ENCODE assay signal across 17 mouse cellular contexts in the genomic region with DNA sequence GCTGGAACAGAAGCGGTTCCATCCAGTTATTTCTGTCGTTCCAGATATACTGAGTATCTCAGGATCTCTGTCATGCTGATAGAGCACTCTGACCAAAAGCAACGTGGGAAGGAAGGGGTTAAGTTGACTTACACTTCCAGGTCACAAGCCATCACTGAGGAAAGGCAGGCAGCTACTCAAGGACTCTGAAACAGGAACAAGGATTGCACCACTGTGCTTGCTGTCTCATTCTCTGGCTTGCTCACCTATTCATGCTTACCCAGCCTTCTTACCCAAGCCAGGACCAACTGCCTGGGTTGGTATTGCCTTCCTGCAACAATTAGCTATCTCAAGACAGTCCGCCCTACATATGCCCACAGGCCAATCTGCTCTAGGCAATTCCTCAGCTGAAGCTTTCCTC. TPM values are rescaled to one million over a fixed set of nuclear protein-coding genes. Genes with fewer than 3 reads are reported as not detected.
DNase-seq lines count a peak whose midpoint lies in the region; ATAC-seq lines count a peak whose summit lies in the region.
"Had no signal": no experiment of that assay in that cellular context is flagged by ENCODE, and none has a peak within 500 bp of the region (broad histone marks: within the 10 kb centered on the region; RNA-seq: fewer than 3 reads in every experiment).

No protein-coding gene starts in this region.

- H3K9ac ChIP-seq in lung, embryonic 15.5 days, result no peak overlapping the region
- no peak overlapping the region for H3K9ac ChIP-seq in embryonic facial prominence, embryonic 13.5 days
- H3K9ac ChIP-seq in intestine, embryonic 15.5 days, result no peak overlapping the region
- H3K9ac ChIP-seq in stomach, embryonic 15.5 days, result no peak overlapping the region
- H3K9ac ChIP-seq in kidney, embryonic 15.5 days, result no peak overlapping the region

- H3K4me3 ChIP-seq in lung, embryonic 15.5 days, result no peak overlapping the region
- H3K4me3 ChIP-seq in embryonic facial prominence, embryonic 13.5 days, result no peak overlapping the region
- H3K4me3 ChIP-seq in intestine, embryonic 15.5 days (replicated peaks), result peak overlapping the region; percentile 17; the same call in 1 of the 2 replicates
- H3K4me3 ChIP-seq in stomach, embryonic 15.5 days (replicated peaks), result no peak overlapping the region; the same call in 1 of the 2 replicates
- no peak overlapping the region for H3K4me3 ChIP-seq in kidney, embryonic 15.5 days (replicated peaks)

- H3K4me2 ChIP-seq in lung, embryonic 15.5 days, result peak overlapping the region; percentile 44
- peak overlapping the region; percentile 46 for H3K4me2 ChIP-seq in embryonic facial prominence, embryonic 13.5 days
- H3K4me2 ChIP-seq in intestine, embryonic 15.5 days (replicated peaks), result peak overlapping the region; percentile 49
- H3K4me2 ChIP-seq in stomach, embryonic 15.5 days, result peak overlapping the region; percentile 44; the same call in 1 of the 2 replicates
- no peak overlapping the region for H3K4me2 ChIP-seq in kidney, embryonic 15.5 days

- H3K27ac ChIP-seq in lung, embryonic 15.5 days, result no peak overlapping the region
- no peak overlapping the region for H3K27ac ChIP-seq in embryonic facial prominence, embryonic 13.5 days
- H3K27ac ChIP-seq in intestine, embryonic 15.5 days, result no peak overlapping the region
- H3K27ac ChIP-seq in stomach, embryonic 15.5 days, result no peak overlapping the region
- H3K27ac ChIP-seq in kidney, embryonic 15.5 days, result no peak overlapping the region
- H3K27ac ChIP-seq: macrophage had no signal

- H3K9me3 ChIP-seq in lung, embryonic 15.5 days, result no peaks in the 10 kb centered on the region
- H3K9me3 ChIP-seq in embryonic facial prominence, embryonic 13.5 days, result no peaks in the 10 kb centered on the region
- no peaks in the 10 kb centered on the region for H3K9me3 ChIP-seq in intestine, embryonic 15.5 days
- H3K9me3 ChIP-seq in stomach, embryonic 15.5 days, result no peaks in the 10 kb centered on the region
- H3K9me3 ChIP-seq in kidney, embryonic 15.5 days (replicated peaks), result no peaks in the 10 kb centered on the region

- WGBS in lung, embryonic 15.5 days, result 39% methylated on average over 4 of the region's 4 CpGs
- WGBS in embryonic facial prominence, embryonic 13.5 days, result 50% methylated on average over 4 of the region's 4 CpGs
- 50% methylated on average over 4 of the region's 4 CpGs for WGBS in intestine, embryonic 15.5 days
- WGBS in stomach, embryonic 15.5 days, result 54% methylated on average over 4 of the region's 4 CpGs
- 63% methylated on average over 4 of the region's 4 CpGs for WGBS in kidney, embryonic 15.5 days

- H3K36me3 ChIP-seq in lung, embryonic 15.5 days, result no peaks in the 10 kb centered on the region
- H3K36me3 ChIP-seq in embryonic facial prominence, embryonic 13.5 days, result no peaks in the 10 kb centered on the region
- no peaks in the 10 kb centered on the region for H3K36me3 ChIP-seq in intestine, embryonic 15.5 days
- H3K36me3 ChIP-seq in stomach, embryonic 15.5 days, result no peaks in the 10 kb centered on the region
- no peaks in the 10 kb centered on the region for H3K36me3 ChIP-seq in kidney, embryonic 15.5 days

- H3K27me3 ChIP-seq in lung, embryonic 15.5 days, result no peaks in the 10 kb centered on the region
- 0 out of 2 replicates have a peak, but pooled peaks cover 3% of the 10 kb centered on the region for H3K27me3 ChIP-seq in embryonic facial prominence, embryonic 13.5 days
- H3K27me3 ChIP-seq in intestine, embryonic 15.5 days (replicated peaks), result no peaks in the 10 kb centered on the region
- H3K27me3 ChIP-seq in stomach, embryonic 15.5 days (replicated peaks), result no peaks in the 10 kb centered on the region
- H3K27me3 ChIP-seq in kidney, embryonic 15.5 days, result no peaks in the 10 kb centered on the region
- H3K27me3 ChIP-seq: CH12.LX had no signal

- no peak for DNase-seq in lung, adult 18-20 months
- no peak for DNase-seq in layer of hippocampus, postnatal 10 days (ENCODE audit: low spot score in 2 of 2)
- DNase-seq: cerebellum, adult 18-20 months; gastrocnemius, postnatal 36 days; heart, postnatal 14 days; kidney, postnatal 25 days had no signal

- no peak for ATAC-seq in lung, embryonic 15.5 days (ENCODE audit: borderline replicate concordance, extremely low read depth, low FRiP score, low TSS enrichment)
- ATAC-seq in embryonic facial prominence, embryonic 13.5 days (ENCODE audit: insufficient number of reproducible peaks, insufficient read depth, low FRiP score, low TSS enrichment, low read depth), result no peak
- ATAC-seq in intestine, embryonic 15.5 days, result no peak
- ATAC-seq in stomach, embryonic 15.5 days (ENCODE audit: insufficient read depth, low FRiP score, low read depth), result no peak
- no peak for ATAC-seq in kidney, embryonic 15.5 days (replicated peaks; ENCODE audit: low FRiP score)

- peaks cover 3% of the 10 kb centered on the region; the same call in 1 of the 2 replicates for H3K4me1 ChIP-seq in lung, embryonic 15.5 days
- peaks cover 8% of the 10 kb centered on the region for H3K4me1 ChIP-seq in embryonic facial prominence, embryonic 13.5 days
- H3K4me1 ChIP-seq in intestine, embryonic 15.5 days (replicated peaks), result 0 out of 2 replicates have a peak, but pooled peaks cover 5% of the 10 kb centered on the region
- H3K4me1 ChIP-seq in stomach, embryonic 15.5 days, result no peaks in the 10 kb centered on the region
- 0 out of 2 replicates have a peak, but pooled peaks cover 3% of the 10 kb centered on the region for H3K4me1 ChIP-seq in kidney, embryonic 15.5 days

RNA-seq across cellular contexts. Expression of a gene that starts 31.0 kb away (rescaled TPM):
- 0.20 and 0.26 TPM in 2 replicates for polyA plus RNA-seq in lung, embryonic 15.5 days (2015; fragmentation: Nextera tagmentation; extraction: Ambion mirVana)
- 0.18 and 0.19 TPM in 2 replicates for polyA plus RNA-seq in embryonic facial prominence, embryonic 13.5 days (2015; fragmentation: Nextera tagmentation; extraction: Ambion mirVana)
- 0.13 and 0.30 TPM in 2 replicates for polyA plus RNA-seq in intestine, embryonic 15.5 days (2015; fragmentation: Nextera tagmentation; extraction: Ambion mirVana)
- 0.08 and 0.19 TPM in 2 replicates for polyA plus RNA-seq in stomach, embryonic 15.5 days (2015; fragmentation: Nextera tagmentation; extraction: Ambion mirVana)
- 0.24 TPM in 1 of 2 replicates, not detected in the other for polyA plus RNA-seq in kidney, embryonic 15.5 days (2015; fragmentation: Nextera tagmentation; extraction: Ambion mirVana)
- not detected for total RNA-seq in layer of hippocampus, postnatal 10 days (2021)
- total RNA-seq: CH12.LX; gastrocnemius, postnatal 36 days; heart, postnatal 14 days; midbrain, postnatal 0 days had no signal
- polyA plus RNA-seq: cortical plate, adult 2 months; limb, embryonic 11.5 days; macrophage; midbrain, postnatal 0 days; neural tube, embryonic 14.5 days had no signal

RNA-seq across cellular contexts. Expression of a gene that starts 31.1 kb away (rescaled TPM):
- polyA plus RNA-seq in lung, embryonic 15.5 days (2015; fragmentation: Nextera tagmentation; extraction: Ambion mirVana), result 36.8 and 39.3 TPM in 2 replicates
- polyA plus RNA-seq in embryonic facial prominence, embryonic 13.5 days (2015; fragmentation: Nextera tagmentation; extraction: Ambion mirVana), result 32.0 and 33.8 TPM in 2 replicates
- polyA plus RNA-seq in intestine, embryonic 15.5 days (2015; fragmentation: Nextera tagmentation; extraction: Ambion mirVana), result 24.6 and 27.9 TPM in 2 replicates
- polyA plus RNA-seq in stomach, embryonic 15.5 days (2015; fragmentation: Nextera tagmentation; extraction: Ambion mirVana), result 26.6 and 29.1 TPM in 2 replicates
- polyA plus RNA-seq in kidney, embryonic 15.5 days (2015; fragmentation: Nextera tagmentation; extraction: Ambion mirVana), result 28.0 and 29.9 TPM in 2 replicates
- total RNA-seq in layer of hippocampus, postnatal 10 days (2021), result 10 to 100 TPM; 46.3 to 46.4 TPM

RNA-seq across cellular contexts. Expression of a gene that starts 57.4 kb away (rescaled TPM):
- polyA plus RNA-seq in lung, embryonic 15.5 days (2015; fragmentation: Nextera tagmentation; extraction: Ambion mirVana), result not detected in 2 replicates
- polyA plus RNA-seq in embryonic facial prominence, embryonic 13.5 days (2015; fragmentation: Nextera tagmentation; extraction: Ambion mirVana), result not detected in 2 replicates
- not detected in 2 replicates for polyA plus RNA-seq in intestine, embryonic 15.5 days (2015; fragmentation: Nextera tagmentation; extraction: Ambion mirVana)
- 0.10 TPM in 1 of 2 replicates, not detected in the other for polyA plus RNA-seq in stomach, embryonic 15.5 days (2015; fragmentation: Nextera tagmentation; extraction: Ambion mirVana)
- 0.18 TPM in 1 of 2 replicates, not detected in the other for polyA plus RNA-seq in kidney, embryonic 15.5 days (2015; fragmentation: Nextera tagmentation; extraction: Ambion mirVana)
- 1 to 10 TPM in 1 of 2 experiments, under 1 TPM in 1; 0.47 to 1.0 TPM for total RNA-seq in layer of hippocampus, postnatal 10 days (2021)
- polyA plus RNA-seq: limb, embryonic 11.5 days; macrophage; midbrain, postnatal 0 days had no signal
